Mouse (Mus musculus) gastrocnemius, adult 2 months (tissue): ENCODE measurements at regions not wholly inside any gene's neighbourhood (a gene's known extent, or its start where the extent isn't known, plus 50 kb on each side); places are given as distances from the start of the nearest gene placed in this dataset.
A peak's percentile ranks its signal among the peaks of the same experiment; 100 is the strongest.

ENCODE experiments used
- DNase-seq: peaks from one replicate; pipeline ENCODE4 v3.0.0; 2022
- H3K27ac ChIP-seq: fragments of 200-600 bp; 2 replicates; pipeline ENCODE4 v1.8.1; 2022; ENCODE audit warnings: mild to moderate bottlenecking
- H3K4me3 ChIP-seq: fragments of 200-600 bp; 2 replicates; pipeline ENCODE4 v1.8.1; 2022; ENCODE audit warnings: mild to moderate bottlenecking, moderate library complexity
- CTCF ChIP-seq: fragments of 200-600 bp; IDR thresholded peaks from 2 replicates; pipeline ENCODE4 v1.8.1; 2022; ENCODE audit warnings: antibody characterized with exemption, mild to moderate bottlenecking, moderate library complexity
- intact Hi-C: fragments of 180-260 bp; cut with DNase I; formaldehyde crosslinking; loops from one replicate; pipeline ENCODE4 v1.15.1; 2025

GRCm38 (mm10) chr7:64074661-64075234 lies 78.9 kb upstream of the Trpm1 start:
- TF ChIP-seq CTCF, result no peak
- DNase-seq, result no peak
- H3K27ac ChIP-seq, result no peak overlapping the region
- intact Hi-C loops, result loop anchor here (5.0 kb wide), 1 partner anchor 217 kb away; no protein-coding TSS in a partner anchor
- H3K4me3 ChIP-seq, result no peak overlapping the region

GRCm38 (mm10) chr7:64074186-64074585 lies 79.4 kb upstream of the Trpm1 start:
- intact Hi-C loops, result no loop called here
- Histone ChIP-seq H3K4me3 (no peak overlapping the region), H3K27ac (no peak overlapping the region)
- no peak for TF ChIP-seq CTCF
- no peak for DNase-seq

- Histone ChIP-seq H3K4me3 (no peak overlapping the region), H3K27ac (no peak overlapping the region)
- intact Hi-C loops, result no loop called here
- DNase-seq, result no peak
- TF ChIP-seq CTCF, result no peak
Observed at GRCm38 (mm10) chr7:64073781-64074180, 79.9 kb upstream of the Trpm1 start.

- no peak overlapping the region for H3K4me3 ChIP-seq
- no peak for DNase-seq
- intact Hi-C loops, result no loop called here
- TF ChIP-seq CTCF, result no peak
- H3K27ac ChIP-seq, result no peak overlapping the region
Observed at GRCm38 (mm10) chr7:64070930-64071329, 82.7 kb upstream of the Trpm1 start.

- TF ChIP-seq CTCF, result no peak
- Histone ChIP-seq H3K27ac (peak overlapping the region; percentile 35; the same call in 1 of the 2 replicates), H3K4me3 (no peak overlapping the region)
- no peak for DNase-seq
- intact Hi-C loops, result loop anchor here (10.0 kb wide), 1 partner anchor 89 kb away; the partner anchor contains the start of gene Trpm1
Observed at GRCm38 (mm10) chr7:64065529-64066247, 87.9 kb upstream of the Trpm1 start.

- TF ChIP-seq CTCF, result no peak
Observed at GRCm38 (mm10) chr7:64064460-64065241, 89.0 kb upstream of the Trpm1 start.

GRCm38 (mm10) chr7:64061170-64061569 lies 92.5 kb upstream of the Trpm1 start:
- Histone ChIP-seq H3K27ac (no peak overlapping the region), H3K4me3 (no peak overlapping the region)
- no peak for DNase-seq
- intact Hi-C loops, result loop anchor here (2.0 to 10.0 kb wide), 2 partner anchors 20 to 94 kb away; partner anchors contain the start of gene Trpm1
- no peak for TF ChIP-seq CTCF

More at GRCm38 (mm10) chr7:64064460-64065241, 89.0 kb upstream of the Trpm1 start:
- peak; percentile 61 for DNase-seq
- intact Hi-C loops, result loop anchor here (10.0 kb wide), 1 partner anchor 90 kb away; the partner anchor contains the start of gene Trpm1
- Histone ChIP-seq H3K27ac (peak overlapping the region; percentile 39), H3K4me3 (no peak overlapping the region)

GRCm38 (mm10) chr7:64060582-64060981 lies 93.1 kb upstream of the Trpm1 start:
- Histone ChIP-seq H3K4me3 (no peak overlapping the region), H3K27ac (no peak overlapping the region)
- DNase-seq, result no peak
- intact Hi-C loops, result loop anchor here (2.0 to 10.0 kb wide), 2 partner anchors 20 to 94 kb away; partner anchors contain the start of gene Trpm1
- TF ChIP-seq CTCF, result no peak

GRCm38 (mm10) chr7:64060051-64060450 lies 93.6 kb upstream of the Trpm1 start:
- intact Hi-C loops, result loop anchor here (2.0 to 10.0 kb wide), 2 partner anchors 21 to 95 kb away; partner anchors contain the start of gene Trpm1
- TF ChIP-seq CTCF, result peak; percentile 64
- no peak overlapping the region for H3K4me3 ChIP-seq
- no peak for DNase-seq
- no peak overlapping the region for H3K27ac ChIP-seq

- intact Hi-C loops, result no loop called here
- H3K27ac ChIP-seq, result no peak overlapping the region
- TF ChIP-seq CTCF, result no peak
- H3K4me3 ChIP-seq, result no peak overlapping the region
- no peak for DNase-seq
Observed at GRCm38 (mm10) chr7:64058282-64058872, 95.3 kb upstream of the Trpm1 start.

GRCm38 (mm10) chr7:64057873-64058272 lies 95.8 kb upstream of the Trpm1 start:
- no peak overlapping the region for H3K4me3 ChIP-seq
- intact Hi-C loops, result no loop called here
- no peak for DNase-seq
- no peak overlapping the region for H3K27ac ChIP-seq
- TF ChIP-seq CTCF, result peak; percentile 15

- H3K27ac ChIP-seq, result no peak overlapping the region
- no peak for DNase-seq
- TF ChIP-seq CTCF, result no peak
- H3K4me3 ChIP-seq, result no peak overlapping the region
- intact Hi-C loops, result no loop called here
Observed at GRCm38 (mm10) chr7:64056498-64056897, 97.1 kb upstream of the Trpm1 start.
